Mouse (Mus musculus): ENCODE results near the gene Coq6.
A peak's percentile ranks its signal among the peaks of the same experiment; 100 is the strongest.

Coq6 gene

GRCm38 (mm10) chr12:84396947-84397679, 35.7 kb downstream of the Coq6 start:
- DNase-seq (ENCODE audit: low read depth, low spot score): no peak

- no peak for DNase-seq (ENCODE audit: low read depth, low spot score)
Measured at GRCm38 (mm10) chr12:84397685-84398084, 36.2 kb downstream of the Coq6 start.

- no peak for DNase-seq (ENCODE audit: low read depth, low spot score)
Measured at GRCm38 (mm10) chr12:84398629-84399028, 37.2 kb downstream of the Coq6 start.

- DNase-seq (ENCODE audit: low read depth, low spot score): no peak
Measured at GRCm38 (mm10) chr12:84399135-84399534, 37.7 kb downstream of the Coq6 start.

GRCm38 (mm10) chr12:84399663-84400062, 38.2 kb downstream of the Coq6 start:
- no peak for DNase-seq (ENCODE audit: low read depth, low spot score)

- DNase-seq (ENCODE audit: low read depth, low spot score): no peak
Measured at GRCm38 (mm10) chr12:84400068-84400467, 38.6 kb downstream of the Coq6 start.

GRCm38 (mm10) chr12:84400653-84401052, 39.2 kb downstream of the Coq6 start:
- DNase-seq (ENCODE audit: low read depth, low spot score): no peak

- no peak for DNase-seq (ENCODE audit: low read depth, low spot score)
Measured at GRCm38 (mm10) chr12:84402923-84403322, 41.5 kb downstream of the Coq6 start.

- DNase-seq (ENCODE audit: low read depth, low spot score): no peak
Measured at GRCm38 (mm10) chr12:84404541-84404940, 43.1 kb downstream of the Coq6 start.

GRCm38 (mm10) chr12:84407259-84407658, 45.8 kb downstream of the Coq6 start:
- peak; percentile 21 for DNase-seq (ENCODE audit: low read depth, low spot score)

- DNase-seq (ENCODE audit: low read depth, low spot score): peak; percentile 90
Measured at GRCm38 (mm10) chr12:84407874-84408818, 46.7 kb downstream of the Coq6 start.

GRCm38 (mm10) chr12:84408819-84409507, 47.5 kb downstream of the Coq6 start, which contains the start of the genes Entpd5 and Bbof1:
Entpd5 (minus strand) TSS chr12:84409029.
Bbof1 (plus strand) TSS chr12:84409071.
- DNase-seq (ENCODE audit: low read depth, low spot score): peak; percentile 91

- DNase-seq (ENCODE audit: low read depth, low spot score): peak; percentile 95
Measured at GRCm38 (mm10) chr12:84416834-84417604, 55.6 kb downstream of the Coq6 start, which contains the start of gene Rnf113a2. Rnf113a2 (plus strand) TSS chr12:84417196.

- no peak for DNase-seq (ENCODE audit: low read depth, low spot score)
Measured at GRCm38 (mm10) chr12:84417605-84417922, 56.1 kb downstream of the Coq6 start.

Measured in A20 (cell line).